Mouse (Mus musculus) intestine, postnatal 0 days (tissue): ENCODE data around the gene Zbtb8a. TPM values are rescaled to one million over a fixed set of nuclear protein-coding genes. Genes with fewer than 3 reads are reported as not detected.

ENCODE experiments used
- ATAC-seq: fragments of 200-750 bp; cut with Nextera tagmentation; 2 replicates; pipeline ENCODE4 v1.8.0; 2017; ENCODE audit warnings: mild to moderate bottlenecking, moderate TSS enrichment, moderate library complexity
- H3K27ac ChIP-seq: fragments of 300-500 bp; sonication (generic); 2 replicates; pipeline ENCODE4 v1.5.1; 2014; ENCODE audit warnings: mild to moderate bottlenecking, low read depth, low read length, moderate library complexity
- H3K27me3 ChIP-seq: fragments of 300-500 bp; sonication (generic); replicated peaks from 2 replicates; pipeline ENCODE4 v1.6.1; 2014; ENCODE audit warnings: low read length, mixed read lengths; ENCODE audit not compliant: control insufficient read depth, insufficient read depth
- H3K36me3 ChIP-seq: fragments of 300-500 bp; sonication (generic); 2 replicates; pipeline ENCODE4 v1.6.1; 2014; ENCODE audit warnings: mild to moderate bottlenecking, moderate library complexity; ENCODE audit not compliant: control insufficient read depth, insufficient read depth
- H3K4me1 ChIP-seq: fragments of 300-500 bp; sonication (generic); replicated peaks from 2 replicates; pipeline ENCODE4 v1.6.1; 2014; ENCODE audit warnings: antibody characterized with exemption, low read length, mixed read lengths; ENCODE audit not compliant: control insufficient read depth, insufficient read depth
- H3K4me2 ChIP-seq: fragments of 300-500 bp; sonication (generic); replicated peaks from 2 replicates; pipeline ENCODE4 v1.6.1; 2014; ENCODE audit warnings: low read depth, mild to moderate bottlenecking, moderate library complexity
- H3K4me3 ChIP-seq: fragments of 300-500 bp; sonication (generic); 2 replicates; pipeline ENCODE4 v1.5.1; 2014; ENCODE audit warnings: low read depth, low read length
- H3K9ac ChIP-seq: fragments of 300-500 bp; sonication (generic); 2 replicates; pipeline ENCODE4 v1.6.1; 2014; ENCODE audit warnings: mild to moderate bottlenecking, low read depth, low read length
- H3K9me3 ChIP-seq: fragments of 300-500 bp; sonication (generic); 2 replicates; pipeline ENCODE4 v1.6.1; 2016; ENCODE audit warnings: mixed run types; ENCODE audit not compliant: control insufficient read depth
- CTCF ChIP-seq: sonication (generic); IDR thresholded peaks from 2 replicates; pipeline ENCODE4 v1.5.1; 2016; ENCODE audit warnings: low read depth, mild to moderate bottlenecking, control low read depth, antibody characterized with exemption, moderate library complexity
- whole genome bisulfite sequencing: fragments of 180-500 bp; shearing (Covaris S2); extraction: QIAGEN DNeasy Blood & Tissue Kit; methylation state at CpG from one replicate; pipeline ENCODE4 v1.1.7; 2014; 5-methylcytosine and 5-hydroxymethylcytosine counted together
- polyA plus RNA-seq: library from polyadenylated mRNA; unstranded; fragments of >200 nt; fragmentation: Nextera tagmentation; extraction: Ambion mirVana; gene quantifications from 2 replicates; pipeline ENCODE4 v1.2.1, GENCODE M21; 2015

Gene Zbtb8a
- polyA plus RNA-seq, 1 experiment from 2014 or later = 7.1 TPM

DNA sequence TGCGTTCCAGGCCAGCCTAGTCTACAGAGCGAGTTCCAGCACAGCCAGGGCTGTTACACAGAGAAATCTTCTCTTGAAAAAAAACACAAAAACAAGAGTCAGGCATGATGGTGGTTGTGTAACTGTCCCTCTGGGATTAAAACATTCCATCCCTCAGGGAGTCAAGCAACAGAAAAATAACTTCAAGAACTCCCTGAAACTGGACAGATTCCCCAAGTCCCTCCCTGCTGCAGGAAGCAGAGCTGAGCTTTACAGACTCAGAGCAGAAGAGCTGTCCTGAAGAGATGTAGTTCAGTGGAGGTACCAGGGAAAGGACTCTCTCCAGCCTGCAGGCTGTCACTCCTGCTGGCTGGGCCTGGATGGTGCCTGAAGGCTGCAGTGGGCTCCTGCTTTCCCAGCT, 4.6 kb upstream of the Zbtb8a start:
- no peak for ATAC-seq
- WGBS = 87% methylated on average over 2 of the region's 2 CpGs
- no peaks in the 10 kb centered on the region for H3K4me1 ChIP-seq
- H3K9ac ChIP-seq = no peak overlapping the region
- H3K9me3 ChIP-seq = no peaks in the 10 kb centered on the region
- no peaks in the 10 kb centered on the region for H3K36me3 ChIP-seq
- H3K4me3 ChIP-seq = no peak overlapping the region
- TF ChIP-seq CTCF = no peak
- H3K27me3 ChIP-seq = no peaks in the 10 kb centered on the region
- no peak overlapping the region for H3K27ac ChIP-seq
- 0 out of 2 replicates have a peak overlapping the region, but pooled peaks have one; percentile 10 for H3K4me2 ChIP-seq

DNA sequence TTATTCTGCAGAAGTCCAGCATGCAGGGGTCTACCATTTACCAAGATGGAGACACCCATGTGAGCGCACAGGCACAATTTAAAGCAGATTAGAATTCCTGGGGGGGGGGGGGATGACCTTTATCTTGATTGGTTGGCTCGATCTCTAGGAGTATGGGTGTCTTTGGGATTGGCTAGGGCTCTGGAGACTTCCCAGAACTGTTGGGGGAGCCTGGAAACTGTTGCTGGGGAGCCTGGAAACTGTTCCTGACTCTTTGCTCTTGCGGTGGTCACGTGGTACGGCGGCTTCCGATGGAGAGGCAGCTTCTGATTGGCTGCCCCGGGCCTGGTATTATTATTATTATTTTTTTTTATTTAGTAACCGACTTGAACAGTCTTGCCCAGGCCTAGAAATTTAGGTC, 4.1 kb upstream of the Zbtb8a start:
- no peak overlapping the region for H3K9ac ChIP-seq
- no peaks in the 10 kb centered on the region for H3K36me3 ChIP-seq
- TF ChIP-seq CTCF = no peak
- 93% methylated on average over 9 of the region's 9 CpGs for WGBS
- no peak overlapping the region for H3K4me2 ChIP-seq
- H3K27me3 ChIP-seq = no peaks in the 10 kb centered on the region
- no peak overlapping the region for H3K4me3 ChIP-seq
- no peaks in the 10 kb centered on the region for H3K4me1 ChIP-seq
- no peak overlapping the region for H3K27ac ChIP-seq
- no peak for ATAC-seq
- H3K9me3 ChIP-seq = no peaks in the 10 kb centered on the region

DNA sequence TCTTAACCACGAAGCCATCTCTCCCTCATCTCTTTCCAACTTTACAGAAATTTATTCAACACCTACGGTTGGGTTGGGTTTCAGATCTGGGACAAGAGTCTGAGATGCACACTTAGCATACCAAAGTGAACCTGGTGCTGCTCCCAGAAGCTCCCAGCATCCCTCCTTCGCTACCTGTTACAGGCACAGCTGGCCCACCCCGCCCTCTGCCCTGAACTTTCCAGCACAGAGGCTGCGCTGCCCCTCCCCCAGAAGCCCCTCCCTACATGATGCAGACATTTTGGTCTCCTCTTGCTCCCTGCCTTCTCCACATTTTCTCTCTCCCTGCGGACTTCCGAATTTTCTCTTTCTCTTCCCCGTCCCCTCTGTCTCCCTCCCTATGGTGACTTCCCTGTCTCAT, 3.2 kb upstream of the Zbtb8a start:
- Histone ChIP-seq H3K4me3 (no peak overlapping the region), H3K9me3 (no peaks in the 10 kb centered on the region), H3K4me2 (no peak overlapping the region), H3K9ac (no peak overlapping the region), H3K36me3 (no peaks in the 10 kb centered on the region), H3K27ac (no peak overlapping the region), H3K27me3 (no peaks in the 10 kb centered on the region), H3K4me1 (no peaks in the 10 kb centered on the region)
- no peak for TF ChIP-seq CTCF
- 80% methylated on average over 8 of the region's 8 CpGs for WGBS
- no peak for ATAC-seq

DNA sequence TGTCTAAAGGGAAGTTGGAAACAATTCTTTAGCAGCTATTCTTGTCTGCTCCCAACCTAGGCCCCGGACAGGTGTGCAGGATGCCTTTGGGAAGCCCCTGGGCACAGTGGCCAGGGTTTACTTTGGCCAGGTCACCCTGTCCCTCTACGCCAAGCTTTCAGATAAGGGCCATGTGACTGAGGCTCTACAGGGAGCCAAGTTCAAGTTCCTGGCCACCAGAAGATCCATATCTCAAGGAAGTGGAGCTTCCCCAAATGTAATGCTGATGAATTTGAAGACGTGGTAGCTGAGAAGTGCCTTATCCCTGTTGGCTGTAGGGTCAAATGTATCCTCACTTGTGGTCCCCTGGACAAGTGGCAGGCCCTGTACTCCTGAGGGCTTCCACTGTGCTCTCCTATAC, 1.9 kb upstream of the Zbtb8a start:
- Histone ChIP-seq H3K4me3 (no peak overlapping the region), H3K27ac (no peak overlapping the region), H3K4me1 (no peaks in the 10 kb centered on the region)

DNA sequence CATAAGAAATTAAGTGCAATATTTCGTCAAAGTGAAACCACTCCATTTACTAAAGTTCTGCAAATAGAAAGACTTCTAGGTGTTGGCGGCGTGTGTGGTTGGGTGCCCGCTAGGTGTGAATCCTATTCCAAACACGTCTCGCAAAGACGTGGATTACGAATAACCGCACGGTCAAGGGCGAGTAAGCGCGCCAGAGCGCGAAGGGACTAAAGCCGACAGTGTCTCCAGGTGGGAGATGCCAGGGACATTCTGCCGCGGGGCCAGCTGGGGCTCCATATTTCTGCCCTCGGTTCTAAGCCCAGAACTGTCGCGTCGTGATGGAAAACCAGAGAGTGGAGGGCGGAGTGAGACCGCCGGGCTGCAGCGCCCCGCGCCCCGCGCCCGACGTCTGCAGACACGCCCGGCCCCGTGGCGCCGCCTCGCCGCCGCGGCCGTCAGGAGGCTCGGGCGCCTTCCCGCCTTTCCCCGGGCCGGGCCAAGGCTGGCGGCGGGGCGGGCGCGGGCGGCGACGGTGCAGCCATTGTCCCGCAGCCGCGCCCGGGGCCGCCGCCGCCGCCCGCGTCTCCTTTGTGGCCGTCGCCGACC, 863 bp downstream of the Zbtb8a start:
- peak overlapping the region; percentile 96 for H3K9ac ChIP-seq
- TF ChIP-seq CTCF = no peak
- H3K27ac ChIP-seq = peak overlapping the region; percentile 89
- WGBS = under 1% methylated on average over 48 of the region's 68 CpGs
- 0 out of 2 replicates have a peak, but pooled peaks cover 5% of the 10 kb centered on the region for H3K4me1 ChIP-seq
- no peaks in the 10 kb centered on the region for H3K9me3 ChIP-seq
- peak; percentile 54 for ATAC-seq
- H3K4me3 ChIP-seq = peak overlapping the region; percentile 87
- H3K4me2 ChIP-seq = peak overlapping the region; percentile 90
- no peaks in the 10 kb centered on the region for H3K36me3 ChIP-seq
- no peaks in the 10 kb centered on the region for H3K27me3 ChIP-seq

More for the DNA sequence above, 1.9 kb upstream of the Zbtb8a start:
- no peaks in the 10 kb centered on the region for H3K27me3 ChIP-seq
- no peaks in the 10 kb centered on the region for H3K9me3 ChIP-seq
- ATAC-seq = no peak
- no peaks in the 10 kb centered on the region for H3K36me3 ChIP-seq
- WGBS = 62% methylated on average over 3 of the region's 3 CpGs
- H3K9ac ChIP-seq = no peak overlapping the region
- no peak for TF ChIP-seq CTCF
- no peak overlapping the region for H3K4me2 ChIP-seq

DNA sequence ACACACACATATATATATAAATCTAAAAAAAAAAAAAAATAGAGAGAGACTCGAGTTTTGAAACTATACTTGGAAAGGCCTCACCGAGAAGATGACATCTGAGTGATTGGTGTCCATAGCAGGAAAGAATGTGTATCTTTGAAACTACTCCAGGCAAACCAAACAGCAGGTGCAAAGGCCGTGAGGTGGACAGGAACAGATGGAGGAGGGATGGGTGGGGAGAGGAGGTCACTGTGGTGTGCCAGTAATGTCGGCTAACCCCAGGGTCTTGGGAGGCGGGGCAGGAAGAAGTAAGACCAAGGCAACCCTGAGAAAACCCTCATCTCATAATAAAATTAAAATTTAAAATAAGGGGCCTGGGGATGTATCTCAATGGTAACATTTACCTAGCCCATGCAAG, 2.1 kb downstream of the Zbtb8a start:
- H3K4me3 ChIP-seq = no peak overlapping the region
- no peaks in the 10 kb centered on the region for H3K9me3 ChIP-seq
- ATAC-seq = no peak
- 0 out of 2 replicates have a peak overlapping the region, but pooled peaks have one; percentile 21 for H3K4me2 ChIP-seq
- no peak overlapping the region for H3K27ac ChIP-seq
- H3K27me3 ChIP-seq = no peaks in the 10 kb centered on the region
- H3K4me1 ChIP-seq = 0 out of 2 replicates have a peak, but pooled peaks cover 5% of the 10 kb centered on the region
- H3K9ac ChIP-seq = no peak overlapping the region
- no peak for TF ChIP-seq CTCF
- 68% methylated on average over 5 of the region's 5 CpGs for WGBS
- no peaks in the 10 kb centered on the region for H3K36me3 ChIP-seq
